Comparison of ENCODE assay signal across 14 mouse cellular contexts in the genomic region with DNA sequence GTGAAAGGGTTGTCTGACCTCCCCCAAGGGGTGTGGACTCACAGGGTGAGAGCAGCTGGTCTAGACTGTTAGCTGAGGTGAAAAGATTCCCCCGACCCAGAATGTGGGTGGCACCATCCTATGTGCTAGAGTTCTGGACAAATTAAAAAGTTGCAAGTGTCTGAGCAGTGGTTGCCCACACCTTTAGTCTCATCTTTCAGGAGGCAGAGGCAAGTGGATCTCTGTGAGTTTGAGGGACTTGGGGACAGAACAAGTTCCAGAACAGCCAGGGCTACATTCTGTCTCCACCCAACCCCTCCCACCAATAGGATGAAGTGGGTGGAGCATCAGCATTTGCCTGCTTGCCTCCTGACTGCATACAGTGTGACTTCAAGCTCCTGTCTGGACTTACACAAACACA. TPM values are rescaled to one million over a fixed set of nuclear protein-coding genes. Genes with fewer than 3 reads are reported as not detected.
DNase-seq lines count a peak whose midpoint lies in the region; ATAC-seq lines count a peak whose summit lies in the region.
"Had no signal": no experiment of that assay in that cellular context is flagged by ENCODE, and none has a peak within 500 bp of the region (broad histone marks: within the 10 kb centered on the region; RNA-seq: fewer than 3 reads in every experiment).

No protein-coding gene starts in this region.

- ATAC-seq in liver, embryonic 12.5 days: no peak; the same call in 1 of the 2 replicates
- ATAC-seq: forebrain, embryonic 13.5 days had no signal

- intact Hi-C loops in left cerebral cortex, postnatal 4 days (cut with DNase I): no loop called here

- H3K27me3 ChIP-seq in liver, embryonic 12.5 days (replicated peaks): no peaks in the 10 kb centered on the region
- H3K27me3 ChIP-seq in forebrain, embryonic 10.5 days (ENCODE audit: poor library complexity, severe bottlenecking): peaks cover 13% of the 10 kb centered on the region; the same call in 1 of the 2 replicates
- H3K27me3 ChIP-seq: limb, embryonic 15.5 days had no signal

- peak; percentile 31 for DNase-seq in gastrocnemius, postnatal 25 days
- no peak for DNase-seq in gastrocnemius, adult 18-20 months (ENCODE audit: low spot score)
- DNase-seq in A20 (ENCODE audit: low read depth, low spot score) (peak; percentile 63), MEL-GATA-1-ER (ENCODE audit: extremely low read depth, low read depth) (peak; percentile 54)
- DNase-seq in forebrain, embryonic 10.5 days (ENCODE audit: extremely low spot score, low spot score): no peak
- no peak for DNase-seq in left cerebral cortex, postnatal 4 days
- DNase-seq in layer of hippocampus, adult 11-12 months (ENCODE audit: low spot score): no peak
- DNase-seq: kidney, adult 9 months; layer of hippocampus, postnatal 36 days had no signal

- H3K4me2 ChIP-seq in liver, embryonic 12.5 days: peak overlapping the region; percentile 99
- H3K4me2 ChIP-seq: hindbrain, embryonic 13.5 days; limb, embryonic 15.5 days had no signal

- peak overlapping the region; percentile 53; the same call in 1 of the 2 replicates for H3K9ac ChIP-seq in liver, embryonic 12.5 days
- H3K9ac ChIP-seq: forebrain, embryonic 13.5 days; hindbrain, embryonic 13.5 days; limb, embryonic 15.5 days had no signal

- no peak overlapping the region for H3K4me3 ChIP-seq in liver, embryonic 12.5 days
- H3K4me3 ChIP-seq in forebrain, embryonic 10.5 days: no peak overlapping the region

- H3K27ac ChIP-seq in liver, embryonic 12.5 days: peak overlapping the region; percentile 91
- no peak overlapping the region for H3K27ac ChIP-seq in forebrain, embryonic 10.5 days

- peaks cover 22% of the 10 kb centered on the region for H3K36me3 ChIP-seq in liver, embryonic 12.5 days
- H3K36me3 ChIP-seq in forebrain, embryonic 10.5 days (replicated peaks): peaks cover 20% of the 10 kb centered on the region

- H3K9me3 ChIP-seq in liver, embryonic 12.5 days (replicated peaks): no peaks in the 10 kb centered on the region
- no peaks in the 10 kb centered on the region for H3K9me3 ChIP-seq in forebrain, embryonic 10.5 days
- H3K9me3 ChIP-seq: forebrain, embryonic 13.5 days; hindbrain, embryonic 13.5 days; limb, embryonic 15.5 days had no signal

- 29% methylated on average over 1 of the region's 1 CpGs for WGBS in liver, embryonic 12.5 days (ENCODE audit: insufficient replicate concordance)
- WGBS in forebrain, embryonic 10.5 days: 80% methylated on average over 1 of the region's 1 CpGs

- peaks cover 90% of the 10 kb centered on the region for H3K4me1 ChIP-seq in liver, embryonic 12.5 days
- H3K4me1 ChIP-seq in forebrain, embryonic 10.5 days: peaks cover 66% of the 10 kb centered on the region

RNA-seq across cellular contexts. Expression of a gene that starts 1.4 kb away (rescaled TPM):
- 10 to 100 TPM; 19.6 to 25.6 TPM for total RNA-seq in gastrocnemius, postnatal 25 days (2021)
- total RNA-seq in gastrocnemius, adult 18-20 months (2021): 10 to 100 TPM; 19.9 to 20.9 TPM
- 52.2 and 52.7 TPM in 2 replicates for polyA plus RNA-seq in liver, embryonic 12.5 days (2016; fragmentation: Nextera tagmentation; extraction: Ambion mirVana)
- polyA plus RNA-seq in forebrain, embryonic 10.5 days (2016; fragmentation: Nextera tagmentation; extraction: Ambion mirVana): 30.8 and 34.3 TPM in 2 replicates
- 10 to 100 TPM; 31.7 to 32.6 TPM for total RNA-seq in left cerebral cortex, postnatal 4 days (2021)

RNA-seq across cellular contexts. Expression of a gene that starts 7.6 kb away (rescaled TPM):
- total RNA-seq in gastrocnemius, postnatal 25 days (2021): 10 to 100 TPM; 40.0 to 40.4 TPM
- total RNA-seq in gastrocnemius, adult 18-20 months (2021): 10 to 100 TPM; 32.5 to 36.5 TPM
- 3.3 and 3.9 TPM in 2 replicates for polyA plus RNA-seq in liver, embryonic 12.5 days (2016; fragmentation: Nextera tagmentation; extraction: Ambion mirVana)
- polyA plus RNA-seq in forebrain, embryonic 10.5 days (2016; fragmentation: Nextera tagmentation; extraction: Ambion mirVana): 10.5 and 12.2 TPM in 2 replicates
- 100 to 1,000 TPM; 414 to 476 TPM for total RNA-seq in left cerebral cortex, postnatal 4 days (2021)

RNA-seq across cellular contexts. Expression of a gene that starts 14.4 kb away (rescaled TPM):
- total RNA-seq in gastrocnemius, postnatal 25 days (2021): 10 to 100 TPM; 13.1 to 18.7 TPM
- 10 to 100 TPM; 13.3 to 15.1 TPM for total RNA-seq in gastrocnemius, adult 18-20 months (2021)
- 23.3 and 27.3 TPM in 2 replicates for polyA plus RNA-seq in liver, embryonic 12.5 days (2016; fragmentation: Nextera tagmentation; extraction: Ambion mirVana)
- 67.1 and 69.2 TPM in 2 replicates for polyA plus RNA-seq in forebrain, embryonic 10.5 days (2016; fragmentation: Nextera tagmentation; extraction: Ambion mirVana)
- total RNA-seq in left cerebral cortex, postnatal 4 days (2021): 100 to 1,000 TPM; 187 to 198 TPM

RNA-seq across cellular contexts. Expression of a gene that starts 38.6 kb away (rescaled TPM):
- 1 to 10 TPM; 1.6 to 2.3 TPM for total RNA-seq in gastrocnemius, postnatal 25 days (2021)
- 1 to 10 TPM; 1.3 to 1.6 TPM for total RNA-seq in gastrocnemius, adult 18-20 months (2021)
- 0.56 and 0.71 TPM in 2 replicates for polyA plus RNA-seq in liver, embryonic 12.5 days (2016; fragmentation: Nextera tagmentation; extraction: Ambion mirVana)
- 0.38 and 0.68 TPM in 2 replicates for polyA plus RNA-seq in forebrain, embryonic 10.5 days (2016; fragmentation: Nextera tagmentation; extraction: Ambion mirVana)
- total RNA-seq in left cerebral cortex, postnatal 4 days (2021): under 1 TPM; 0.56 to 0.66 TPM
- total RNA-seq: granulocyte monocyte progenitor cell, adult 5-6 weeks had no signal

RNA-seq across cellular contexts. Expression of a gene that starts 42.7 kb away (rescaled TPM):
- total RNA-seq in gastrocnemius, postnatal 25 days (2021): 1 to 10 TPM; 2.4 to 3.4 TPM
- total RNA-seq in gastrocnemius, adult 18-20 months (2021): 1 to 10 TPM; 2.7 TPM
- polyA plus RNA-seq in liver, embryonic 12.5 days (2016; fragmentation: Nextera tagmentation; extraction: Ambion mirVana): 9.8 and 10.4 TPM in 2 replicates
- 12.0 and 14.9 TPM in 2 replicates for polyA plus RNA-seq in forebrain, embryonic 10.5 days (2016; fragmentation: Nextera tagmentation; extraction: Ambion mirVana)
- 10 to 100 TPM; 78.2 to 86.3 TPM for total RNA-seq in left cerebral cortex, postnatal 4 days (2021)

Comparison
In these comparisons a context has a peak if more than half of its experiments do, and no peak if none do; other contexts are left out.
1. DNase-seq: peak in gastrocnemius, postnatal 25 days (single experiment), A20 (single experiment) and MEL-GATA-1-ER (single experiment); none in gastrocnemius, adult 18-20 months (single experiment), forebrain, embryonic 10.5 days (single experiment), left cerebral cortex, postnatal 4 days (single experiment) and layer of hippocampus, adult 11-12 months (single experiment).
2. RNA of a gene that starts 7.6 kb away (total RNA-seq): 414 to 476 TPM in left cerebral cortex, postnatal 4 days; 40.0 to 40.4 TPM in gastrocnemius, postnatal 25 days and 32.5 to 36.5 TPM in gastrocnemius, adult 18-20 months; every median in the first group is over 10 times any median in the second.
3. RNA of a gene that starts 14.4 kb away (total RNA-seq): 187 to 198 TPM in left cerebral cortex, postnatal 4 days; 13.1 to 18.7 TPM in gastrocnemius, postnatal 25 days and 13.3 to 15.1 TPM in gastrocnemius, adult 18-20 months; every median in the first group is over 4 times any median in the second.